Mouse (Mus musculus): ENCODE data around the gene Gprc5d. TPM values are rescaled to one million over a fixed set of nuclear protein-coding genes. Genes with fewer than 3 reads are reported as not detected.

Gene Gprc5d
- polyA plus RNA-seq, 1 experiment from 2014 or later, result not detected

Other genes with a start within 250 kb of the Gprc5d start
- gene Gpr19, start 219.7 kb downstream of the Gprc5d start, polyA plus RNA-seq (2014; fragmentation: Nextera tagmentation; extraction: Ambion mirVana), result 31.2 and 33.8 TPM in 2 replicates
- 26.2 and 27.3 TPM in 2 replicates for gene Cdkn1b, start 197.9 kb downstream of the Gprc5d start, polyA plus RNA-seq (2014; fragmentation: Nextera tagmentation; extraction: Ambion mirVana)
- gene Apold1, start 136.6 kb downstream of the Gprc5d start, polyA plus RNA-seq (2014; fragmentation: Nextera tagmentation; extraction: Ambion mirVana), result 3.0 and 3.1 TPM in 2 replicates
- gene Ddx47, start 106.7 kb downstream of the Gprc5d start, polyA plus RNA-seq (2014; fragmentation: Nextera tagmentation; extraction: Ambion mirVana), result 105 and 107 TPM in 2 replicates
- 2.7 and 4.5 TPM in 2 replicates for gene Gprc5a, start 52.6 kb downstream of the Gprc5d start, polyA plus RNA-seq (2014; fragmentation: Nextera tagmentation; extraction: Ambion mirVana)
- 34.2 and 37.7 TPM in 2 replicates for gene Fam234b, start 79.7 kb upstream of the Gprc5d start, polyA plus RNA-seq (2014; fragmentation: Nextera tagmentation; extraction: Ambion mirVana)
- gene Hebp1, start 79.7 kb upstream of the Gprc5d start, polyA plus RNA-seq (2014; fragmentation: Nextera tagmentation; extraction: Ambion mirVana), result 3.0 and 4.0 TPM in 2 replicates
- gene Gsg1, start 136.1 kb upstream of the Gprc5d start, polyA plus RNA-seq (2014; fragmentation: Nextera tagmentation; extraction: Ambion mirVana), result 0.29 and 0.99 TPM in 2 replicates
- gene Pbp2, start 192.1 kb upstream of the Gprc5d start, polyA plus RNA-seq (2014; fragmentation: Nextera tagmentation; extraction: Ambion mirVana), result not detected in 2 replicates
- 2.4 and 3.2 TPM in 2 replicates for gene Emp1, start 244.3 kb upstream of the Gprc5d start, polyA plus RNA-seq (2014; fragmentation: Nextera tagmentation; extraction: Ambion mirVana)

All from forebrain, embryonic 11.5 days (tissue).